Mouse (Mus musculus): Measurements from ENCODE around the gene Mamstr. TPM values are rescaled to one million over a fixed set of nuclear protein-coding genes. Genes with fewer than 3 reads are reported as not detected.

Mamstr gene
- polyA plus RNA-seq, 1 experiment from 2014 or later: 3.8 TPM

DNA sequence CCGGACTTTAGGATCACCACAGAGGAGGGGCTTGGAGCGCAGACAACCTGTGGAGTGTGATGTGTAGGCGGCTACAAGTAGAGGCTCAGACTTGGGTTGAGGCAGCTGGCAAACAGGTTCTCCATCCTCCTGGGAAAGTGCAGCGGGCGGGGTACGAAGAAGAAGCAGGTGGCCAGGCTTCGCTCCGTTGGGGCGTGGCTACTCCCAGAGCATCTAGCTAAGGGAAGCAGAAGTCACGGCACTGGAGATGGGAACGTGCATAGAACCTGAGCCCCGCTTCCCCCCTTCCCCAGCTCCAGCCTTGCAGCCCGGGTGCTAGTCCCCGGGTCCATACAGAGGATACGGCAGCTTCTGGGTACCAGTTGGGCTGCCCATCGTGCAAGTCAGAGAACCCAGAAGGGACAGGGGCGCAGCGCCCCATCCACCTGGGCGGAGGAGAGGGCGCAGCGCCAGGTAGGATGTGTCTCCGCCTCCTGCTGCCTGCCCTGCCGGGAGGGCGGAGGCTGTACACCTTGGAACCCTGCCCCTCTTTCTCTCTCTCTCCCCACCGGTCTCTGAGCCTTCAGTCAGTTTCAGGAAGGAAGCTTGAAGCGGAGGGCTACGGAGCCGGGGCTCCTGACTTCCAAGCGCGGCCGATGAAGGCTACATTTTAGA, 22.6 kb upstream of the Mamstr start, which contains the start of gene Fut1:
Gene Fut1 (plus strand): TSS at position 248 of the 654 bp plus-strand sequence.
- Histone ChIP-seq H3K36me3 (replicated peaks) (no peaks in the 10 kb centered on the region), H3K4me3 (peak within 1 kb of the TSS; percentile 17), H3K9ac (peak within 1 kb of the TSS; percentile 12; the same call in 1 of the 2 replicates), H3K27ac (no peak within 1 kb of the TSS), H3K27me3 (replicated peaks) (peaks cover 24% of the 10 kb centered on the region), H3K4me1 (peaks cover 4% of the 10 kb centered on the region; the same call in 1 of the 2 replicates), H3K9me3 (no peaks in the 10 kb centered on the region), H3K4me2 (peak within 1 kb of the TSS; percentile 37)
- 7% methylated on average over 30 of the region's 31 CpGs for WGBS
- no peak for ATAC-seq (replicated peaks)

GRCm38 (mm10) chr7:45618316-45618715, 21.5 kb upstream of the Mamstr start:
- Histone ChIP-seq H3K27ac (no peak overlapping the region), H3K4me1 (peaks cover 4% of the 10 kb centered on the region; the same call in 1 of the 2 replicates), H3K9ac (no peak overlapping the region), H3K4me2 (no peak overlapping the region), H3K27me3 (replicated peaks) (peaks cover 24% of the 10 kb centered on the region), H3K9me3 (no peaks in the 10 kb centered on the region), H3K4me3 (no peak overlapping the region), H3K36me3 (replicated peaks) (no peaks in the 10 kb centered on the region)
- 82% methylated on average over 5 of the region's 5 CpGs for WGBS
- ATAC-seq (replicated peaks): no peak

DNA sequence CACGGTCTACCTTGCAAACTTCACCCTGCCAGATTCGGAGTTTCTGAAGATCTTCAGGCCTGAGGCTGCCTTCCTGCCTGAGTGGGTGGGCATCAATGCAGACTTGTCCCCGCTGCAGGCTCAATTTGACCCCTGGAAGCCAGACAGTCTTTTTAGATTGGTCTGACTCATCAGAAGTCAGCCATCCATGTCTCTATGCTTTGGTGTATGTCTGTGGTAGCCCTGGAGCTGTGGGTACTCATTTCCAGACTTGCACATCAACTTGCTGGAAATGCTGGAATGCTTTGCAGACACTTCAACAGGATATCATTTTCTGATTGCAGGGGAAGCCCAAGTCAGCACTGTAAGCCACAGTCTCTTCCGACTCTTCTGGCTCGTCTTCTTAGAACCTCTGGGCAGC, 20.2 kb upstream of the Mamstr start:
- Histone ChIP-seq H3K27ac (no peak overlapping the region), H3K4me1 (peaks cover 4% of the 10 kb centered on the region; the same call in 1 of the 2 replicates), H3K4me3 (no peak overlapping the region), H3K36me3 (replicated peaks) (no peaks in the 10 kb centered on the region), H3K9me3 (no peaks in the 10 kb centered on the region), H3K9ac (no peak overlapping the region), H3K27me3 (replicated peaks) (peaks cover 24% of the 10 kb centered on the region), H3K4me2 (no peak overlapping the region)
- ATAC-seq (replicated peaks): no peak
- 95% methylated on average over 5 of the region's 5 CpGs for WGBS

DNA sequence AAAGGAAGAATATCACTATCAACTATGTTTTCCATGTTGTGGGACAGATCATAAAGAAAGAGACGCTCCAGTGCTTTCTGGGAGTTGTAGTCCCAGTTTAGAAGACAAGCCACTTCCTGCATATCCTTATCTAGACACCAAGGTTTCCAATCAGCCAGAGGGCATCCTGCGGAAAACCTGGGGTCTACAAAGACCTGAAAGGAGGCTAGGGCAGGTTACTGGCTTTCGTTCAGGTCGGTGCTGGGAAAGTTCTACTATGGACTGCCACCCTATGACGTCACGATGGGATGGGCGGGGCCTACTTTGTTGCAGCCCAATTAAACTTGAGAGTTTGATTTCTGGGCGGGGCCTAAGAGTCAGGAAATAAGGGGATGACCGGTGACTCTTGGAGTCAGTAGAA, 18.3 kb upstream of the Mamstr start, which contains the start of gene Izumo1:
Gene Izumo1 (plus strand): TSS at position 369 of the 400 bp plus-strand sequence.
- WGBS: 27% methylated on average over 9 of the region's 9 CpGs
- H3K27ac ChIP-seq: no peak within 1 kb of the TSS
- ATAC-seq (replicated peaks): no peak
- H3K36me3 ChIP-seq (replicated peaks): no peaks in the 10 kb centered on the region
- H3K9me3 ChIP-seq: no peaks in the 10 kb centered on the region
- H3K4me3 ChIP-seq: no peak within 1 kb of the TSS
- H3K4me1 ChIP-seq: peaks cover 4% of the 10 kb centered on the region; the same call in 1 of the 2 replicates
- H3K4me2 ChIP-seq: no peak within 1 kb of the TSS
- H3K27me3 ChIP-seq (replicated peaks): peaks cover 22% of the 10 kb centered on the region
- no peak within 1 kb of the TSS for H3K9ac ChIP-seq

DNA sequence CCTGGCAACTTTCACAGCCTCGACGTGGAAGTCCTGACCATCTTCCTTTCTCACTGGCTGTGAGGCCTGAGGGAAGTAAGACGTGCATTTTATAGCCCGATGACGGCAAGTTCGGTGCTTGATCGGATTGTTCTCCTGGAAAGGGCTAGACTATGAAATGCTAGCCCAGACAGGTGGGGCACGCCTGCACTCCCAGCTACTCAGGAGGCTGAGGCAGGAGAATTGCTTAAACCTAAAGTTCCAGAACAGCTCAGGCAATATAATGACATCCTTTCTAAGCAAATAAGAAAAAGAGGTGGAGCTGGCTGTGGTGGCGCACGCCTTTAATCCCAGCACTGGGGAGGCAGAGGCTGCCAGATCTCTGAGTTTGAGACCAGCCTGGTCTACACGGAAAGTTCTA, 16.3 kb upstream of the Mamstr start:
- H3K4me3 ChIP-seq: no peak overlapping the region
- peaks cover 9% of the 10 kb centered on the region for H3K4me1 ChIP-seq
- no peak overlapping the region for H3K9ac ChIP-seq
- no peaks in the 10 kb centered on the region for H3K9me3 ChIP-seq
- H3K27ac ChIP-seq: no peak overlapping the region
- peaks cover 6% of the 10 kb centered on the region for H3K27me3 ChIP-seq (replicated peaks)
- WGBS: 92% methylated on average over 11 of the region's 11 CpGs
- no peak for ATAC-seq (replicated peaks)
- H3K4me2 ChIP-seq: no peak overlapping the region
- H3K36me3 ChIP-seq (replicated peaks): no peaks in the 10 kb centered on the region

- Histone ChIP-seq H3K27me3 (replicated peaks) (no peaks in the 10 kb centered on the region; the same call in 1 of the 2 replicates), H3K4me1 (peaks cover 9% of the 10 kb centered on the region), H3K9me3 (no peaks in the 10 kb centered on the region), H3K4me2 (no peak overlapping the region), H3K27ac (no peak overlapping the region), H3K36me3 (replicated peaks) (no peaks in the 10 kb centered on the region), H3K4me3 (no peak overlapping the region), H3K9ac (no peak overlapping the region)
- ATAC-seq (replicated peaks): no peak
- WGBS: 85% methylated on average over 3 of the region's 3 CpGs
Observed at GRCm38 (mm10) chr7:45624718-45625117, 15.1 kb upstream of the Mamstr start.

DNA sequence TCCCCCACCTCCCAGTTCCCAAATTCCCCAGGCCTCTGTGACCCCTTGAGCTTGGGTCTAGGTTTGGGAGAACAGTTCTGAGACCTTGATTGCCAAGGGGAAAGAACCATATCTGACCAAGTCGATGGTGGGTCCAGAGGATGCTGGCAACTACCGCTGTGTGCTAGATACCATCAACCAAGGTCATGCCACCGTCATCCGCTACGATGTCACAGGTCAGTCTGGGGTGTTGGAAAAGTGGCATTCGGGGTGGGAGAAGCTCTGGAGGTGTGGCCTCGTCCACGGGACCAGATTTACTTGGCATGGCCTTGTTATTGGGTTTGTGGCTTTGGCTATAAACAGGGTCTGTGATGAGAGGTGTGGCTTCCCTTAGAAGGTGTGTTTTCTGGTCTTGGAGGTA, 14.3 kb upstream of the Mamstr start:
- Histone ChIP-seq H3K4me2 (no peak overlapping the region), H3K4me3 (no peak overlapping the region), H3K36me3 (replicated peaks) (no peaks in the 10 kb centered on the region), H3K9ac (no peak overlapping the region), H3K27me3 (replicated peaks) (no peaks in the 10 kb centered on the region; the same call in 1 of the 2 replicates), H3K9me3 (no peaks in the 10 kb centered on the region), H3K4me1 (peaks cover 12% of the 10 kb centered on the region), H3K27ac (no peak overlapping the region)
- no peak for ATAC-seq (replicated peaks)
- 89% methylated on average over 8 of the region's 8 CpGs for WGBS

DNA sequence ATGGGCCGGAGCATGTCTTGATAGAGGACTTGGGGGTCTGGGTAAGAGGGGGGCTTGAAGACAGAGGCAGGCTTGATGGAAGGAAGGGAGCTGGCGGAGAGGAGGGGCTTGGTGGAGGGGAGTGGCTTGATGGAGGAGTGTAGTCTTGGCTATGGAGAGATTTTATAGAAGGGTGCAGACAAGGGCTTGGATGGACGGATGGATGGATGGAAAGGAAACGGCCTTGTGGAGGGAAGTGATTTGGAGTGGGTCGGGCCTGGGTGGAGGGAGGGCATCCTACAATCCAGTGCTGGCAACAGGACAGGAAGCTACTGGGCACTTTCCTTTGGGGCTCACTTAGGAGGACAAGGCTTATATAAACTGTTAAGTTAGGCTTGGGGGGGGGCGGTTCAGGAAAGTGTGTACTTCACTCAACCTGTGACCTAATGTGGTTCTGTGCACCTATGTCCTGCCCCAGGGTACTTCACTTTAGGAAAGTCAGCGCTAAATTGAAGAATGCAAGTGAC, 13.2 kb upstream of the Mamstr start:
- no peak overlapping the region for H3K4me3 ChIP-seq
- peaks cover 12% of the 10 kb centered on the region for H3K4me1 ChIP-seq
- H3K27me3 ChIP-seq (replicated peaks): no peaks in the 10 kb centered on the region; the same call in 1 of the 2 replicates
- H3K4me2 ChIP-seq: no peak overlapping the region
- no peak for ATAC-seq (replicated peaks)
- no peaks in the 10 kb centered on the region for H3K36me3 ChIP-seq (replicated peaks)
- WGBS: 83% methylated on average over 7 of the region's 7 CpGs
- no peak overlapping the region for H3K27ac ChIP-seq
- H3K9ac ChIP-seq: no peak overlapping the region
- H3K9me3 ChIP-seq: no peaks in the 10 kb centered on the region

- Histone ChIP-seq H3K4me2 (peak within 1 kb of the TSS; percentile 77), H3K27me3 (replicated peaks) (peaks cover 4% of the 10 kb centered on the region), H3K9ac (peak within 1 kb of the TSS; percentile 61), H3K9me3 (no peaks in the 10 kb centered on the region), H3K36me3 (replicated peaks) (no peaks in the 10 kb centered on the region), H3K27ac (peak within 1 kb of the TSS; percentile 85), H3K4me3 (peak within 1 kb of the TSS; percentile 48), H3K4me1 (peaks cover 14% of the 10 kb centered on the region)
- ATAC-seq (replicated peaks): no peak
- WGBS: 87% methylated on average over 9 of the region's 9 CpGs
Observed at GRCm38 (mm10) chr7:45627261-45627660, 12.5 kb upstream of the Mamstr start, which contains the start of gene Rasip1. Gene Rasip1 (plus strand): TSS chr7:45627488.

- H3K4me3 ChIP-seq: peak overlapping the region; percentile 48
- peak overlapping the region; percentile 77 for H3K4me2 ChIP-seq
- peak overlapping the region; percentile 85 for H3K27ac ChIP-seq
- peak overlapping the region; percentile 61 for H3K9ac ChIP-seq
- H3K36me3 ChIP-seq (replicated peaks): no peaks in the 10 kb centered on the region
- peak; percentile 90 for ATAC-seq (replicated peaks)
- under 1% methylated on average over 105 of the region's 105 CpGs for WGBS
- H3K27me3 ChIP-seq (replicated peaks): peaks cover 11% of the 10 kb centered on the region
- H3K4me1 ChIP-seq: peaks cover 19% of the 10 kb centered on the region
- H3K9me3 ChIP-seq: no peaks in the 10 kb centered on the region
Observed at GRCm38 (mm10) chr7:45628364-45629294, 11.1 kb upstream of the Mamstr start.

DNA sequence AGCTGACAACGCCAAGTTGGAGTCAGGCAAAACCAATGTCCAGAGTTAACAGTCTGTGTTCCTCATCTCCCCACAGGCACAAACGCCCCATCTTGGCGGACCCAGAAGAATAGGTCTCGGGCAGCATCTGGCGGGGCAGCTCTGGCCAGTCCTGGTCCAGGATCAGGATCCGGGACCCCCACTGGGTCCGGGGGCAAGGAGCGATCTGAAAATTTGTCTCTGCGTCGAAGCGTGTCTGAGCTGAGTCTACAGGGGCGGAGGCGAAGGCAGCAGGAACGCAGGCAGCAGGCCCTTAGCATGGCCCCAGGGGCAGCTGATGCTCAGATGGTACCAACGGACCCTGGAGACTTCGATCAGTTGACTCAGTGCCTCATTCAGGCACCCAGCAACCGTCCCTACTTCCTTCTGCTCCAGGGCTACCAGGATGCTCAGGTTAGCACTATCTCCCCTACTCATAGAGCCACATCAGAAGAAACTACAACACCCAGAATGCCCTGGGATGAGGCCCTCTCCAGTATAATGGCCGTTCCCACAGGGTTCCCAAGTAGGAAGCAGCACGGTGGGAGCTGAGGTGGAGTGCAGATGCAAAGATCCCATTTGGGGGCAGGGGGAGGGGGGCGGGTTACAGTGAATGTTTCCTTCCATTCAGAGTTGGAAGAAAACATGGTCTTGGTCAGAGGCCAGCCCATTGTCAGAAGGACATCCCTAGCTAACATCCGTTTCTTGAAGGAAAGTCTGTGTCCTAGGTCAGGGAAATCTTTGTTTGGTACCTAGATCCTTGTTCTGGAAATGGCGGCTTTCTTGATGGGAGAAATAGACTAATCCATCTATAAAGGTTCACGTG, 9.5 kb upstream of the Mamstr start:
- H3K4me3 ChIP-seq: no peak overlapping the region
- ATAC-seq (replicated peaks): no peak
- no peaks in the 10 kb centered on the region for H3K9me3 ChIP-seq
- no peak overlapping the region for H3K9ac ChIP-seq
- H3K27ac ChIP-seq: no peak overlapping the region
- WGBS: 66% methylated on average over 23 of the region's 23 CpGs
- no peak overlapping the region for H3K4me2 ChIP-seq
- peaks cover 11% of the 10 kb centered on the region for H3K27me3 ChIP-seq (replicated peaks)
- H3K36me3 ChIP-seq (replicated peaks): no peaks in the 10 kb centered on the region
- H3K4me1 ChIP-seq: peaks cover 19% of the 10 kb centered on the region
